Mouse (Mus musculus) lung, embryonic 16.5 days (tissue): ENCODE results near the gene Tatdn3. TPM values are rescaled to one million over a fixed set of nuclear protein-coding genes. Genes with fewer than 3 reads are reported as not detected.

Experiments
- ATAC-seq: fragments of 200-750 bp; cut with Nextera tagmentation; 2 replicates; pipeline ENCODE4 v1.8.0; 2017; ENCODE audit warnings: low read depth, mild to moderate bottlenecking, moderate library complexity
- H3K27ac ChIP-seq: fragments of 300-500 bp; sonication (generic); 2 replicates; pipeline ENCODE4 v1.5.1; 2014; ENCODE audit warnings: mild to moderate bottlenecking, control low read depth, low read length
- H3K27me3 ChIP-seq: fragments of 300-500 bp; sonication (generic); 2 replicates; pipeline ENCODE4 v1.6.1; 2014; ENCODE audit warnings: low read depth, low read length, mixed read lengths; ENCODE audit not compliant: control insufficient read depth, insufficient read depth
- H3K36me3 ChIP-seq: fragments of 300-500 bp; sonication (generic); 2 replicates; pipeline ENCODE4 v1.6.1; 2014; ENCODE audit warnings: low read length; ENCODE audit not compliant: control insufficient read depth, insufficient read depth
- H3K4me1 ChIP-seq: fragments of 300-500 bp; sonication (generic); replicated peaks from 2 replicates; pipeline ENCODE4 v1.6.1; 2014; ENCODE audit warnings: low read length, mixed read lengths; ENCODE audit not compliant: control insufficient read depth, insufficient read depth
- H3K4me2 ChIP-seq: fragments of 300-500 bp; sonication (generic); 2 replicates; pipeline ENCODE4 v1.6.1; 2014; ENCODE audit warnings: low read depth, low read length, control low read depth
- H3K4me3 ChIP-seq: fragments of 300-500 bp; sonication (generic); 2 replicates; pipeline ENCODE4 v1.5.1; 2014; ENCODE audit warnings: mild to moderate bottlenecking, low read length, control low read depth
- H3K9ac ChIP-seq: fragments of 300-500 bp; sonication (generic); 2 replicates; pipeline ENCODE4 v1.6.1; 2014; ENCODE audit warnings: low read length, control low read depth
- H3K9me3 ChIP-seq: fragments of 300-500 bp; sonication (generic); 2 replicates; pipeline ENCODE4 v1.6.1; 2016; ENCODE audit warnings: low read length; ENCODE audit not compliant: control insufficient read depth
- WGBS: fragments of 180-500 bp; shearing (Covaris S2); extraction: QIAGEN DNeasy Blood & Tissue Kit; methylation state at CpG from one replicate; pipeline ENCODE4 v1.1.7; 2014; 5-methylcytosine and 5-hydroxymethylcytosine counted together
- polyA plus RNA-seq: library from polyadenylated mRNA; unstranded; fragments of >200 nt; fragmentation: Nextera tagmentation; extraction: Ambion mirVana; gene quantifications from 2 replicates; pipeline ENCODE4 v1.2.1, GENCODE M21; 2015

The Tatdn3 gene
- polyA plus RNA-seq, 1 experiment from 2014 or later: 17.1 TPM

- Histone ChIP-seq H3K9ac (no peak overlapping the region), H3K9me3 (no peaks in the 10 kb centered on the region), H3K4me1 (no peaks in the 10 kb centered on the region), H3K4me2 (no peak overlapping the region), H3K27me3 (no peaks in the 10 kb centered on the region), H3K27ac (no peak overlapping the region), H3K36me3 (peaks cover 45% of the 10 kb centered on the region), H3K4me3 (no peak overlapping the region)
- WGBS: 85% methylated on average over 4 of the region's 4 CpGs
- ATAC-seq: no peak
Measured at GRCm38 (mm10) chr1:191070259-191070658, 7.5 kb upstream of the Tatdn3 start.

- Histone ChIP-seq H3K9ac (no peak overlapping the region), H3K4me2 (no peak overlapping the region), H3K4me1 (peaks cover 7% of the 10 kb centered on the region), H3K36me3 (peaks cover 45% of the 10 kb centered on the region), H3K27me3 (no peaks in the 10 kb centered on the region), H3K9me3 (no peaks in the 10 kb centered on the region), H3K4me3 (no peak overlapping the region), H3K27ac (no peak overlapping the region)
- ATAC-seq: no peak
- 70% methylated on average over 5 of the region's 5 CpGs for WGBS
Measured at GRCm38 (mm10) chr1:191068377-191068776, 5.6 kb upstream of the Tatdn3 start.

GRCm38 (mm10) chr1:191065188-191065587, 2.5 kb upstream of the Tatdn3 start:
- Histone ChIP-seq H3K9me3 (no peaks in the 10 kb centered on the region), H3K9ac (no peak overlapping the region), H3K36me3 (peaks cover 22% of the 10 kb centered on the region), H3K4me2 (no peak overlapping the region), H3K4me1 (peaks cover 13% of the 10 kb centered on the region), H3K4me3 (no peak overlapping the region), H3K27ac (no peak overlapping the region), H3K27me3 (no peaks in the 10 kb centered on the region; the same call in 1 of the 2 replicates)
- ATAC-seq: no peak
- 78% methylated on average over 4 of the region's 4 CpGs for WGBS

- H3K4me1 ChIP-seq: peaks cover 13% of the 10 kb centered on the region
- H3K9ac ChIP-seq: no peak overlapping the region
- H3K4me2 ChIP-seq: no peak overlapping the region
- WGBS: 86% methylated on average over 2 of the region's 2 CpGs
- ATAC-seq: no peak
- H3K27me3 ChIP-seq: no peaks in the 10 kb centered on the region; the same call in 1 of the 2 replicates
- H3K36me3 ChIP-seq: peaks cover 18% of the 10 kb centered on the region
- no peaks in the 10 kb centered on the region for H3K9me3 ChIP-seq
- H3K27ac ChIP-seq: no peak overlapping the region
- H3K4me3 ChIP-seq: no peak overlapping the region
Measured at GRCm38 (mm10) chr1:191064535-191064934, 1.8 kb upstream of the Tatdn3 start.

- H3K4me3 ChIP-seq: peak overlapping the region; percentile 90
- ATAC-seq: no peak
- WGBS: 53% methylated on average over 9 of the region's 9 CpGs
- no peaks in the 10 kb centered on the region; the same call in 1 of the 2 replicates for H3K27me3 ChIP-seq
- H3K4me2 ChIP-seq: peak overlapping the region; percentile 86
- H3K9ac ChIP-seq: peak overlapping the region; percentile 91
- peaks cover 11% of the 10 kb centered on the region for H3K36me3 ChIP-seq
- H3K27ac ChIP-seq: no peak overlapping the region
- peaks cover 13% of the 10 kb centered on the region for H3K4me1 ChIP-seq
- H3K9me3 ChIP-seq: no peaks in the 10 kb centered on the region
Measured at GRCm38 (mm10) chr1:191063700-191064099, 968 bp upstream of the Tatdn3 start.

- WGBS: 6% methylated on average over 15 of the region's 15 CpGs
- H3K9me3 ChIP-seq: no peaks in the 10 kb centered on the region
- peak overlapping the region; percentile 91 for H3K9ac ChIP-seq
- no peaks in the 10 kb centered on the region; the same call in 1 of the 2 replicates for H3K27me3 ChIP-seq
- peak overlapping the region; percentile 90 for H3K4me3 ChIP-seq
- H3K4me1 ChIP-seq: peaks cover 13% of the 10 kb centered on the region
- peaks cover 8% of the 10 kb centered on the region for H3K36me3 ChIP-seq
- no peak; the same call in 1 of the 2 replicates for ATAC-seq
- peak overlapping the region; percentile 86 for H3K4me2 ChIP-seq
- no peak overlapping the region for H3K27ac ChIP-seq
Measured at GRCm38 (mm10) chr1:191062241-191062780, 421 bp downstream of the Tatdn3 start.

GRCm38 (mm10) chr1:191057461-191057860, 5.3 kb downstream of the Tatdn3 start:
- Histone ChIP-seq H3K9ac (no peak overlapping the region), H3K4me1 (peaks cover 6% of the 10 kb centered on the region; the same call in 1 of the 2 replicates), H3K9me3 (no peaks in the 10 kb centered on the region), H3K27me3 (no peaks in the 10 kb centered on the region; the same call in 1 of the 2 replicates), H3K27ac (no peak overlapping the region), H3K4me2 (no peak overlapping the region), H3K36me3 (no peaks in the 10 kb centered on the region), H3K4me3 (no peak overlapping the region)
- no peak for ATAC-seq
- 61% methylated on average over 3 of the region's 3 CpGs for WGBS

- H3K9ac ChIP-seq: no peak overlapping the region
- H3K4me1 ChIP-seq: no peaks in the 10 kb centered on the region
- no peak for ATAC-seq
- WGBS: 58% methylated on average over 2 of the region's 2 CpGs
- no peaks in the 10 kb centered on the region for H3K36me3 ChIP-seq
- no peak overlapping the region for H3K27ac ChIP-seq
- no peak overlapping the region for H3K4me2 ChIP-seq
- H3K9me3 ChIP-seq: no peaks in the 10 kb centered on the region
- no peaks in the 10 kb centered on the region for H3K27me3 ChIP-seq
- no peak overlapping the region for H3K4me3 ChIP-seq
Measured at GRCm38 (mm10) chr1:191055533-191055873, 7.2 kb downstream of the Tatdn3 start.

- no peak overlapping the region for H3K4me3 ChIP-seq
- WGBS: 56% methylated on average over 8 of the region's 8 CpGs
- ATAC-seq: no peak
- no peaks in the 10 kb centered on the region for H3K4me1 ChIP-seq
- no peak overlapping the region for H3K9ac ChIP-seq
- H3K4me2 ChIP-seq: no peak overlapping the region
- H3K27ac ChIP-seq: no peak overlapping the region
- no peaks in the 10 kb centered on the region for H3K9me3 ChIP-seq
- H3K27me3 ChIP-seq: no peaks in the 10 kb centered on the region
- H3K36me3 ChIP-seq: no peaks in the 10 kb centered on the region
Measured at GRCm38 (mm10) chr1:191054870-191055532, 7.7 kb downstream of the Tatdn3 start.
